Comparison of ENCODE assay signal across 15 mouse cellular contexts in the genomic region with DNA sequence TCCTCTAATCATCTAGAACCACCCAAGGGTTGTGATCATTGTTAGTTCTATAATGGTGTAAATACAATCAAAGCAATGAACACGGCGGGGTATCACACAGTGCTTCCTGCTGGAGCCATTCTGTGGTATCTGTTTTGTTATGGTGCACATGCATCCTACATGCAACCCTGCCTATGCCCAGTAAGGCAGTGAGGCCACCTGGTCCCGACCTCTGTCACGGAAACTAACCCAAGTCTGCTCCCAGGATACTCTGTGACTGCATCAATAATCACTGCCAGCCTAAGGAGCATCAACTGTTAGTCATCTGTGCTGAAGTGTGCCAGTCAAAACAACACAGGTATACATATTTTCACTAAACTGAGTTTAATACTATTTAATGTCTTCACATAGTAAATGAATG. TPM values are rescaled to one million over a fixed set of nuclear protein-coding genes. Genes with fewer than 3 reads are reported as not detected.
DNase-seq lines count a peak whose midpoint lies in the region; ATAC-seq lines count a peak whose summit lies in the region.
"Had no signal": no experiment of that assay in that cellular context is flagged by ENCODE, and none has a peak within 500 bp of the region (broad histone marks: within the 10 kb centered on the region; RNA-seq: fewer than 3 reads in every experiment).

No protein-coding gene starts in this region.

- DNase-seq in brain, adult 2 months (ENCODE audit: low read depth, low spot score), result peak; percentile 62
- DNase-seq in cerebellum, adult 18-20 months, result peak; percentile 49 to 60
- peak; percentile 58 for DNase-seq in cerebellum, adult 9-11 months
- DNase-seq in cerebellum, postnatal 36 days, result peak; percentile 41 to 52
- DNase-seq in adrenal gland, postnatal 14 days, result no peak
- DNase-seq: adrenal gland, adult 2 months; adrenal gland, postnatal 36 days; gastrocnemius, postnatal 14 days; heart, postnatal 36 days; kidney, adult 11 months; kidney, adult 9 months had no signal

- no peak for ATAC-seq in granulocyte monocyte progenitor cell, adult 5-6 weeks (replicated peaks; ENCODE audit: poor library complexity, severe bottlenecking)
- no peak for ATAC-seq in frontal cortex, adult (ENCODE audit: low TSS enrichment)
- ATAC-seq: forebrain, embryonic 13.5 days; hindbrain, embryonic 16.5 days had no signal

RNA-seq across cellular contexts. Expression of a gene that starts 3.7 kb away (rescaled TPM):
- total RNA-seq in granulocyte monocyte progenitor cell, adult 5-6 weeks (2014; fragmentation: Nextera tagmentation), result 0.92 TPM in 1 of 2 replicates, not detected in the other
- total RNA-seq in granulocyte monocyte progenitor cell, adult 5-6 weeks (2017), result 0.52 and 0.93 TPM in 2 replicates
- total RNA-seq in adrenal gland, postnatal 14 days (2021), result 4.0 and 4.4 TPM in 2 replicates
